Mouse (Mus musculus) thymus, postnatal 36 days (tissue): ENCODE measurements around the gene Slc30a3.
A peak's percentile ranks its signal among the peaks of the same experiment; 100 is the strongest.

Experiments used
- DNase-seq, 2 experiments: peaks; one replicate each; pipeline ENCODE4 v3.0.0; 2022; ENCODE audit warnings: mixed read lengths in 2 of 2

Gene Slc30a3

DNA sequence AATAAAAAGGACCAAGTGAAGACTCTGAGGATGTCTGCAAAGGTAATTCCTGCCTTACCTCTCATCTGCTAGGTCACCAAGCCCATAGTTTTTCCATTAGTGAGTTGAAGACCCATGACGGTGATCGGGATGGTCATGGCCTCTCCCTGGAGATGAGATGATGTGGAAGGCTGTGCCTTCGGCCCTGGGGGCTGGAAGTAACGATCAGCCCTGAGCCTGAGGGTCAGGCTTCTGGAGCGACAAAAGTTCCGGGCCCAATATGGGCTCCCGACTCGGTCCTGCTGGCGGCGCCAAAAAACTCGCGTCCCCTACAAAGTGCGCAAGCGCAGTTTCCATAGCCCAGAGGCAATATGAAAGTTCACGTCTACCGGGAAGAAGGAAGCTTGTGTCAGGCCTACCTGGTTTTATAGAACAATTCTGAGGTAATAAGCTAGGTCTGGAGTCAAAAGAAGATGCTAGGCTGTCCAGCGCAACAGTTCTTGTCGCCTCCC lies at the start of gene Slc30a3:
TSS of gene Slc30a3 (minus strand) at position 238 of the 491 bp plus-strand sequence.
- no peak for DNase-seq

DNA sequence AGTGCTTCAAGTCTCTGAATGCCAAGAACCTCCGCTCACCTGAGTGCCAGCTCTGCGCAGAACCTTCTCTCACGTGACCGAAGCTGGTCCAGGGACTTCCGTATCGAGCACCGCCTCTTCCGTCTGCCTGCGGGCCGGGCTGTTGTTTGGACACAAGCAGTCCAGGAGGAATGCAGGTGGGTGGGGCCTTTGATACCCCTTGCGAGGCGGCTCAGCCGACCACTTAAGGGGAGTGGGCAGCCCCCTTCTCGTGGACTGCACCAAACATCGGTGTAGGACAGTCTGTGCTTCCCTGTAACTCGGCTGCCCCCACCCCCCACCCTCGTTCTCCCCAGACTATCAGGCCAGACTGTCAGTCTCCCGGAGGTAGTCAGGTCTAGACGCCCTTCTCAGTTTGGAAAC lies 46.1 kb upstream of the Slc30a3 start, which contains the start of gene Mpv17:
TSS of gene Mpv17 (minus strand) at position 100 of the 402 bp plus-strand sequence.
- peak; percentile 70 to 75 for DNase-seq

DNA sequence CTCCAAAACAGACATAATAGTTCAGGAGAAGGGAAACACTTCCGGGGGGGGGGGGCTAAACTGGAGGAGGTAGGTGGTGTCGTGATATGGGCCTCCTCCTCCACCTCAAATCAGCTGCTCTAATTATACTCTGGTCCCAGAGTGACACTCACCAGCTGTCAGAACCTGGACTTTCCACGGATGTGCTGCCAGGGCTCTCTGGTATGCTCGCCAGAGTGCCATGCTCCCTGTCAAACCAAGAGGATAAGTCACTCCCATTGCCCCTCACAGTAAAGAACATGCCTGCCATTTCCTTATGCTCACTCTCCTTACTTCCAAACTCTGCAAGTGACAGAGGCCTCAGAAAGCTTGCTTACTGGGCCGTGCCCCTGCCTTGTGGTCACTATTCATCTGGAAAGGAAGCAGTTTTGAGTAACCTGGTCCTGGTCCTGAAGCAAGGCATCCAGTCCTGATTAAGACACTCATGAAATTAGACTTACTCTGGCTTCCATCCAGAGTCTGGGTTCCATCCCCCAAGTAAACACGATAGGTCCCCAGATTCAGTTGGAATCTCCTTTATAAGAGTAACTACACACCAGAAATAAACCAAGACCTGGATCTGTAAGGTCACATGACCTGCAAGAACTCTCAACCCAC lies 45.6 kb upstream of the Slc30a3 start:
- DNase-seq, result no peak

DNA sequence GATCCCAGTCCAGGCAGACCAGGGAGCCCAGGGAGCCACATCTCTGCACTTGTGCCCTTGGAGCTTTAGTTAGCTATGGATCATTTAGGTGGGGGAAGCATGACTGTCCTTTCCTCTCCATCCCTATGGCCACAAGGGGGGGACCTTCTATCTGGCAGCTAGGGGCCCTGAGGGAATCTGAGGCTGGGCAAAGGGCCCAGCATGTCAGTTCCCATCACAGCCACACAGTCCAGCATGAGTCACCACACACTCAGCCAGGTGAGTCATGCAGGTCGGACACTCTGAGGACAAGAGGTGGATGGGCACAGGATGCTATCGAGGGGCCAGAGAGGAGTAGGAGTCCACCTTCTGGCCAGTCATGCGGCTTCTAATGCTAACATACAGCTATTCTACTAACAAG lies 43.7 kb upstream of the Slc30a3 start:
- DNase-seq, result no peak

DNA sequence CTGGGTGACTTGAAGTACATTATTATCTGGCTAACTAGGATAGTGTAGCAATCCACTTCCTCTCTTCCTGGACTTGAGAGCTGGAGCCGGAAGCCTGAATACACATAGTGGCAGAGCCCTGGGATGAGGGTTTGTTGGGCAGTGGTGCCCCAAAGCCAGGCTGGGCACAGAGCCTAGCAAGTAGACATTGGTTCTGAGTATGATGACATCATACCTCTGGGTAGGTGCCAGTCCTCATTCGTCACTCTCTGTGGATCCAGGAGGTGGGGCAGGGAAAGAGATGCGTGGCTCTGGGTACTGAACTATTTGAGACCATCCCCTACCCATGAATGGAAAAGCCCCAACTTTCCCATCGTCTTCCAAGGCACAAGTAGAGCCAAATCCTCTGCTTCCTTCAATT lies 41.7 kb upstream of the Slc30a3 start:
- DNase-seq, result no peak

DNA sequence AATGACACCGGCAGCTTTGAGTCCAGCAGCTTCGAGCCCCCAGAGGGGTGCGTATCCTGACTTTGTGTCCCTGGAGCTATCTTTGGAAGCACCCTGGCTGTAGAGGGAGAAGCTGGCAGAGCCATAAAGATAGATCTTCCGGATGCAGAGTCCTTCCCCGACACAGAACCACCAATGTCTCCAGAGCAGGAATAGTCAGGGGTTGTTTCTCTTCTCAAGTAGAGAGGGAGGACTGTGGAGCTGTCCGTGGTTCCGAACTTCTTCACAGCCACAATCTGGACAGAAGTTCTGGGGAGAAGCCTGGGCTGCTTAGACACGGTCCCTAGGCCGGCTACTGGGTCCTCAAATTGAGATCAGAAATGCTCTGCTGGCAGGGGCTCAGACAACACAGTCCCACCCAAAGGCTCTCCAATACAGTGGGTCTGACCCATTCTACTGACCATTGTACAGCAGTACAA lies 31.0 kb upstream of the Slc30a3 start:
- no peak for DNase-seq

DNA sequence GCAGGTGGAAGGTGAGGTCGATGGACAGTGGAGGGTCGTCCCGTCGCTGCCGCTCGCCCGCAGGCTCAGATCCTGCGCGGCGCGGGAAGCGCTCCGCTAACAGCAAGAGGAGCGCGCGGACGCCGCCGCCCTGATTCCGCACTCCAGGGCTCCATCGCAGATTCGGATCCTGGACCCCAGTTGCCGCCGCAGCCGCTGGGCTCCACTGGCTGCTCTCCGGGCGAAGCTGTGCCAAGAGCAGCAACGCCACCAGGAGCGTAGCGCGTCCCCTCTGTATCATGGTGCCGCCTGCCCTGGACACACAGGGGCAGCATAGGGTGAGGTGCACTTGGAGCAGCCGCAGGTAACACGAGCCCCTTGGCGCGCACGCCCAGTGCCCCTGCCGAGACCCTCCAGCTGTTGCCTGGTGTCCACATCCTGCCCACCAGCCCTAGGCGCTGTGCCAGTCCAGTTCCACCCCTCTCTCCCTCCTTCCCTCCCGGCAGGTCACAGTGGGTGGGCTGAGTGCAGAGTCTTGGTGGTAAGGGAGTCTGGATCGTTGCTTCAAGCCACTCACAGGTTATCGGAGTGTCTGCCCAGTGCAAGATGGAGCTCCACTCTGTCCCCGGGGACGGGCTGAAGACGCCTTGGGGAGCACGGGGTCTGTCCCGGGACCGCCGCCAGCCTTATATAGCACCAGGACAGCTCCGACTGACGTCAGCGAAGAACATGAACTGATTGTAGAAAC lies 30.4 kb upstream of the Slc30a3 start, which contains the start of gene Ucn:
TSS of gene Ucn (minus strand) at position 589 of the 727 bp plus-strand sequence.
- DNase-seq, result no peak

DNA sequence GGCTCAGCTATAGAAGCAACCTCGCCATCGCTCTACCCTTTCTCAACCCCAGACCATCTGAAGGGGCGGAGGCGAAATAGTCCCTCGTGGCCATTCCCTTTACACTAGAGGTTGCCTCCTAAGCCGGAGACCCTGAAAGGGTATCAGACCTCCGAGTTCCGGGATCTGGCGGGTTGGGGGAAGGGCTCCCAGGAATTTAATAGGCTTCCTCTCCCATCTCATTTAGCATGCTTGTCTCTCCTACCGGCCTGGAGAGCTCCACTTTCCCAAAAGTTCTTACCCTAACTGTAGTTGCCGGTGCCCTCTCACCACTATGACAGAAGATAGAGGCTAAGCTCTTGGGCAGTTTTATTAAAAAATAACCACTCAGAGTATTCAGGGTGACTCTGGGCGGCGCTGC lies 29.6 kb upstream of the Slc30a3 start:
- no peak for DNase-seq

DNA sequence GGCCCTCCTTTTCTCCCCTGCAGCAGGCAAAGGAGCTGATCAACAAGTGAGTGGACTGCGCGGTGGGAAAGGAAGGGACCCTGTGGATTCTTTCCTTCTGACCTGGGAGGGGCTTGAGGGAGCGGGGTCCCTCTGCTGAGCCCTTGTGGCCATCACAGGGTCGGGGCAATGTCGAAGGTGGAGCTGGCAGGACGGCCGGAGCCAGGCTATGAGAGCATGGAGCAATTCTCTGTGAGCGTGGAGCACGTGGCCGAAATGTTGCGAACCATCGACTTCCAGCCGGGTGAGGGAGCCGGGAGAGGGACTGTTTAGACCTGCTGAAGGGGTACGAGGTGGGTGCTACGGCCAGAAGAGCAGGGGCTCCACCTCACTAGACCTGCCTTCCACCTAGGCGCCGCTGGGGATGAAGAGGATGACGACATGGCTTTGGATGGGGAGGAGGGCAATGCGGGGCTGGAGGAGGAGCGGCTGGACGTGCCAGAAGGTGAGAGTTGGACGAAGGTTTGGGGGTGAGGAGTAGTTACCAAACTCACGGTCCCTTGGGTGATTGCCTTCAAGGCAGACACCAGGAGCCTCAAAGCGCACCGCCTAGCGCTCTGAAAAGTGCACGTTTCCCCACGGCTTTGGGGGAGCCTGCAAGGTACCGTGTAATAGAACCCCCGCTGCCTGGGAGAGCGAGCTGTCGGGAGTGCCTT lies 28.8 kb upstream of the Slc30a3 start:
- DNase-seq, result no peak

DNA sequence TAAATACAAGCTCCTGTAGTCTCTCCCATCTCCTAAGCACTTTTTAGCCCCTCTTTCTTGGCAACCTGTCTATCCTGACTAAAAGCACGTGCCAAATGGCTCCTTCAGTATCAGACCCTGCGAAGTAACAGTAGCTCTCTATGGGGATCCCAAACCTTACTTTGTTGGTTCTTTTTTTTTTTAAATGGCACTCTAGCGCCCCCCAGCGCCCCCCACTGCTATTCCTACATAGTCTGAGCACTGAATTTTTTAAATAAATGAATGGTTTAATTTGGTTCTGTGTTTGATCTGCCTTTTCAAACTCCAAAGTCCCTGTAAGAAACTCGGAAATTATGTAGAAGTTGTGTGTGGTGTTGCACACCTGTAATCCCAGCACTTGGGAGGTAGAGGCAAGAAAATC lies 18.0 kb upstream of the Slc30a3 start:
- no peak for DNase-seq

DNA sequence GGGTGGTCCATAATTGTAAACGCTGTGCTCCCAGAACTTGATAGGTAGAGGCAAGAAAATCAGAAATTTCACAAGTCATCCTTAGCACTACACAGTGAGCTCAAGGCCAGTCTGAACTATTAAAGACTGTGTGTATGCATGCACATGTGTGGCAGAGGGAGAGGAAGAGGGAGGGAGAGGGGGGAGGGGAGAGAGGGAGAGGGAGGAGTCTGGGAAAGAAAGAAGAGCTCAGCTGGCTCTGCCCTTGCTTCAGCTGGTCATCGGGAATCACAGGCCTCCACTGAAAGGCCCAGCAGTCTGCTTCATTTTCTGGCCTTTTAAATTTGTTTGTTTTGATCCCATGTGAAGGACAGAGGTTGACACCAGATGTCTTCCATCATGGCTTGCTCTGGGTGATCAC lies 15.4 kb upstream of the Slc30a3 start:
- DNase-seq, result no peak

DNA sequence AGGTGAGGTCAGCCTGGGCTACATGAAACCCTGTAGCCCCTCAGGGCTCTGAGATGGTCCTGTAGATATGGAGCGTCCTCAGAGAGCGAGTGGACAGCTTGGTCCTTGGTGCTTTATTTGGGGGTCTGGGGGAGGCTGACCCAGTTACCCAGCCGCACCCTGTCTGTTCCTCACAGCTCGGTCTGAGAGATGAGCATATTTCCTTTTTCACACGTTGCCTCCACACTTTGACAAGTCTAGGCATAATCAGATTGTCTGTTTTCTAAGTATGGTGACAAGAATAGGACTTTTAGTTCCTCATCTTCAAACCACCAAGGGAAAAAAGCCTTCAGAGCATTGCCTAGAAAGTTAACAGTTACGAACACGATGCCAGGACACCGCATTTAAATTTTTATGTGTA lies 13.1 kb upstream of the Slc30a3 start:
- no peak for DNase-seq

DNA sequence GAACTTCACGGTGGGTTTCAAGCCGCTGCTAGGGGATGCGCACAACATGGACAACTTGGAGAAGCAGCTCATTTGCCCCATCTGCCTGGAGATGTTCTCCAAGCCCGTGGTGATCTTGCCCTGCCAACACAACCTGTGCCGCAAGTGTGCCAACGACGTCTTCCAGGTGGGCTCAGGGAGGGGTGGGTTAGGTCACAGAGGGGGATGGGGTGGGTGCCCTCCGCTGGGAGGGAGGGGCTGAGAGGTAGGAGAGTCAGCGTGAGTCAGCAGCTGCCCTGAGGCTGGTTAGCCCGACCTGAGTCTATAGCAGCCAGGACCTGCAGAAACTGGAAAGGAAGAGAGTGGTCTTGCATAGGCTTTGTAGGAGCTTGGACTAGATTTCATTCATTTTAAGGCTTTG lies 8.9 kb upstream of the Slc30a3 start:
- no peak for DNase-seq

DNA sequence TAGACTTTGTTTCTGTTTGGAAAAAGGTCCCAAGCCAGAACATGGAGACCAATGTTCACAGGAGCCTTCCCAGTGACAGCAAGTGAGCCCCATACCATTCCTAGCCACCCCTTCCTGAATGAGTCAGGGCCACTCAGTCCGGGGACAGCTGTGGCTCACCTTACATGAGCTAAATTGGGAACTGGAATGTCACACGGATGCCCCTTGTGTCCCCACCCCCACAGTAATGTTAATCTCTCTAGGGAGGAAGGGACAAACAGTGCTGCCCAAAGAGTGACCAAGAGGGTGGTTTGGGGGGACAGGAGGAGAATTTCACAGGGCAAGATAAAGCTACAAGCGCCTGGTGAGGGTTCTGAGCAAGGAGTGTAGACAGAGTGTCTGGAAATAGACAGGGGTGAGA lies 8.3 kb upstream of the Slc30a3 start, which contains the start of gene Trim54:
TSS of gene Trim54 (plus strand) at position 359 of the 400 bp plus-strand sequence.
- no peak for DNase-seq

DNA sequence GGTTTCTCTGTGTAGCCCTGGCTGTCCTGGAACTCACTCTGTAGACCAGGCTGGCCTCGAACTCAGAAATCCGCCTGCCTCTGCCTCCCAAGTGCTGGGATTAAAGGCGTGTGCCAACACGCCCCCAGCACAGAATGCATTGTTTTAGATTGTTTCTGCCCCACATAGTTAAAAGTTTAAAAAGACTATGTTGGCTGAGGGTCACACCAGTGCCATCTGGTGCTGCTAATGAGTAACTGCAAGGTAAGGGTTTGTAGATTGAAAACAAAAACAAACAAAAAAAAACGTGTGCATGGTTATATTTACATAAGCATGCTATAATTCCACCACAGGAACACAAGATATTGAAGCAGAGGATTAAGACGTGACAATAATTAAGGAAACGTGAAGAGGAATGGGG lies 2.7 kb upstream of the Slc30a3 start:
- DNase-seq, result no peak

DNA sequence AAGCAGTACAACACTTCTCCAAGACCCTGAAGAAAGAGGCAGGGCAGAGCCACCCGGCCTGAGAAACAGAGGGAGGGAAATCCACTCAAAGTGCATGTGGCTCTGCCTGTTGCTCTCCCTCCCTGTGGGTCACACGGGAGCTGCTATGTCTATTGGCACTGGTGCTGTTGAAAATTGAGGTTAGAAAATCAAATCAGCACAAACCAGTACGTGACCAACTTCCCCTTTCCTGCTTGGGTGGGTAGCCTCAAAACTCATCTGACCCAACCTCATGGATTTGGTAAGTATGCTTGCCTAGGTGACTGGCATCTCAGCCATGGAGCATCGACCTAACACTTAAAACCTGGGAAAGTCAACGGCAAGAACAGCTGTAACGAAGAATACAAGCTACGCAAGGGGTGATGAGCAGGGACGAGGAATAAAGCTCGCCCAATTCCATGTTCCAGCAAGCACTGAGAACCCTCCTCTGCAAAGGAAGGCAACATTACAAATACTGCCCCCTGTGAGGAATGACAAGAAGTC lies 2.2 kb downstream of the Slc30a3 start, which contains the start of gene Dnajc5g:
TSS of gene Dnajc5g (plus strand) at position 472 of the 522 bp plus-strand sequence.
- no peak for DNase-seq

DNA sequence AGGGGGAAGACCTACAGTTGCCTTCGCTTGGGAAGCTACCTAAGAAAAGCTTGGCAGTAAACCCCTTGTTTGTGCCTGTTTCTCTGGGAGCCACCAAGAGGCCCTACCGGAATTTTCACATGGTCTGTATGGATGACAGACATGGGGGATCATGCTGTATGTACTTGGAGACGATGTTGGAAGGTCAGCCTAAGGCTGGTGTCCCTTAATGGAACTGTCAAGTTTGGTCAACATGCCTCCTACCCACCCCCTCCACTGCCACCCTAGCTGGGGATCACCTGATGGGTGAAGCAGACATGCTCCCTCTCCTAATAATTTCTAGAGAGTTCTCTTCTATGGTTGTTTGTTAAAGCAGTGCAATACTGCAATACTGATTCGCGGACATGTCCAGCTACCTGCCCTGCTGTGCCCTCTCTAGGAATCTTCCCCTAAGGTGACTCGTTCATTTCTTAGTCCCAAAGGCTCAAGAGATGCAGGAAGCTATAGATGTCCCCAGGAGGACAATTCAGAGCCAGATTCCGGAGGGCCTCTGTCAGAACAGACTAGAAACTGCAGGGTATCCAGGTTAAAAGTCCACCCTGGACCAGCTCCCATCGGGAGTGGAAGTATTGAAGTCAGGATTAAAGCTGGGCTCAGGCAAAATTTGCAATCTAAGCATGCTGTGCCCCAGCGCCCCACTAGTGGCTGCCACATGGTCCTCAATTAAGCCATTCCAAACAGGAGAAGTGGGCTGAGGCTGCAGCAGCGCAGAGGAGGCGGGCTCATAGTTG lies 12.1 kb downstream of the Slc30a3 start:
- DNase-seq, result no peak

DNA sequence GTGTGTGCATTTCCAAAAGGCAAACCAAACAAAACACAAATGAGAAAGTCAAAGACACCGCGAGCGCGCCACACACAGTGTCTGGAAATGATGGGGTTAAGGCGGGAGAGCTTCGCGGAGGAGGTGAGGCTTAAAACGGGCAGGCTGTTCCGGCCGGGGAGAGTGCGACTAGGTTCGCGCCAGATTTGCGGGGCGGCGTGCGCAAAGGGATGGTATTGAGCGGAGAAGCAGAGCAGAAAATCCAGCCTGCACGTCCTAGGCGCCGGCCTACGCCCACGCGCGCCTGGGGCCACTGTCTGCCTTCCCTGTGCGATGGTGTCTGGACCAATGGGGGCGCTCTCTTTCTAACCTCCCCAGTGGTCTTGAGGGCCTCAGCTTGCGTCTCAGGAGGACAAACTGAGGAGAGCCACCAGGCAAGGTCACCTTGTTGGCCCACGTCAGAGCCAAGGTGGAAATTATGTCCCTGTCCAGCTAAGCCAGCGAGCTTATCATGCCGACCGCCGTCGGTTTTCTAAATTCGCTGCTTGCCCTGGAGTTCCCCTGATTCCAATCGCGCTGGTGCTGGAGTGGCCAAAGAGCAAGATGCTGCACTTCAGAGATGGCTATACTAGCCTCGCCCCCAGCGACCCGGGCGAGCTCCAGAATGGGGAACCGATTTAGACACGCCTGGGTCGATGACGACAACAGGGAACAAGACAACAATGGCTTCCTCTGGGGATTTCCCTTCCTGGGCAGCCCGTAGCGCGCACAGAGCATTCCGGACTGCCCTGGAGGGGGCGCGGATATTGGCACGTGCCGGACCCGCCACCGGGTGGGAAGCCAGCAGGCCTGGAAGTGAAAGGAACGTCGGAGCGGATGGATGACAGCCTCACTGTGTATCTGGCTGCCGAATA lies 13.0 kb downstream of the Slc30a3 start:
- DNase-seq, result peak; percentile 32 to 44

DNA sequence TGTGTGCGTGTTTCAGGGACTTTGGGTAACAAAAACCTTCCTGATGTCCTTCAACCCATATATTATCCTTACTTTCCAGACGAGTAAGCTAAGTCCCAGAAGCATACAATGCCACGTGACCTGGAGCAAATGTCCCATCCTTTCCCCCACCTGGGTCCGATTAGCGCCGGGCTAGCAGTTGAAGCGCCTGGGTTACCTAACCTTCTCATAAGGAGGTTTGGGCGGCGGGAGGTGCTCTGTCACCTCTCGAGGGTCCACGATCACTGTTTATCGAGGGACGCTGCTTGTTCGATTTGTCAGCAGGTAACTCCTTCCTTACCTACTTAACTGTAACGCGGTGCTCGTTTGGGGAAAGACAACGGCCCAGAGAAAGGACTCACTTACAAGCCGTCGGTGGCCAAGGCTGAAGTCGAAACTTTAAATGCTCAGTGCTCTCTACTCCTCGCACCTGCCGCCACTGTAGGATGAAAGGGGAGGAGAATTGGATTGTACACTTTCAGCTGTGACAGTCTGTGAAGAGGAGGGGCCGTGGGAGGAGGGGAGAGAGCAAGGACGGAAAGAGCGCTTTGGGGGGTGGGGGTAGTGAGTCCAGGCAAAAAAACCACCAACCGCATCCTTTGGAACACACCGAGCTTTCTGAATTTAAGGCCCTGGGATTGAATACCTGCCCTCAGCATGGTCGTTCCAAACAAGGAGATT lies 13.8 kb downstream of the Slc30a3 start:
- peak; percentile 28 to 56 for DNase-seq
